Mouse (Mus musculus) brain, embryonic 14.5 days (tissue): ENCODE measurements around the gene Lamc3. TPM values are rescaled to one million over a fixed set of nuclear protein-coding genes. Genes with fewer than 3 reads are reported as not detected.

Experiments used
- DNase-seq: peaks from one replicate; pipeline ENCODE4 v3.0.0-alpha.2; 2011; ENCODE audit warnings: low read depth
- CTCF ChIP-seq: fragments of 200-500 bp; IDR thresholded peaks from 2 replicates; pipeline ENCODE4 v1.5.1; 2012; ENCODE audit warnings: inconsistent platforms, mild to moderate bottlenecking, moderate library complexity, borderline replicate concordance; ENCODE audit not compliant: insufficient read depth, insufficient read length; ENCODE audit errors: extremely low read depth
- POLR2A ChIP-seq: fragments of 200-500 bp; IDR thresholded peaks from 2 replicates; pipeline ENCODE4 v1.6.1; 2012; ENCODE audit warnings: mild to moderate bottlenecking, inconsistent platforms, borderline replicate concordance; ENCODE audit not compliant: poor library complexity, insufficient read depth, insufficient read length, severe bottlenecking; ENCODE audit errors: extremely low read depth
- polyA plus RNA-seq: library from polyadenylated mRNA; depleted of rRNA; stranded (reverse); fragments of >200 nt; gene quantifications from 2 replicates; pipeline ENCODE4 v1.2.3, GENCODE M21; 2012

The Lamc3 gene
- polyA plus RNA-seq, 1 experiment: 12.0 TPM

DNA sequence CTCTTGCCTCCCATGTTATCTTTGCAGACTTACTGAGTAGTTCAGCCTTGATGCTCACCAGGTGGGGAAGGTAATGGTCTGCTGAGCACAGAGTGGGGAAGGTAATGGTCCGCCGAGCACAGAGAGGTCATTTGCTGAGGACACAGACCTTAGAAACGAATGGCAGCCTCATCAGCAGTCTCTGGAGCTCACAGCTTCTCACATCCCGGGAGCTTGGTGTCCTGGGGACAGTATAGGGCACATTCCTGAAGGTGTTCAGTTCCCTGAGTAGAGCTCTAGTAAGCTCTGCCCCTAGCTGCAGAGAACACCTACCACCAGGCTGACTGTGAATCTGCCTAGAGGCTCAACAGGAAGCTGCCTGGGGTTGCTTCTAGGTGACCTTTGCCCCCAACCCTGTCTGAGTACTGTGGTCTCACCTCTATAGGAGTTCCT is 74.7 kb downstream of the Lamc3 start:
- TF ChIP-seq CTCF (no peak), POLR2A (no peak)
- DNase-seq: peak; percentile 11

DNA sequence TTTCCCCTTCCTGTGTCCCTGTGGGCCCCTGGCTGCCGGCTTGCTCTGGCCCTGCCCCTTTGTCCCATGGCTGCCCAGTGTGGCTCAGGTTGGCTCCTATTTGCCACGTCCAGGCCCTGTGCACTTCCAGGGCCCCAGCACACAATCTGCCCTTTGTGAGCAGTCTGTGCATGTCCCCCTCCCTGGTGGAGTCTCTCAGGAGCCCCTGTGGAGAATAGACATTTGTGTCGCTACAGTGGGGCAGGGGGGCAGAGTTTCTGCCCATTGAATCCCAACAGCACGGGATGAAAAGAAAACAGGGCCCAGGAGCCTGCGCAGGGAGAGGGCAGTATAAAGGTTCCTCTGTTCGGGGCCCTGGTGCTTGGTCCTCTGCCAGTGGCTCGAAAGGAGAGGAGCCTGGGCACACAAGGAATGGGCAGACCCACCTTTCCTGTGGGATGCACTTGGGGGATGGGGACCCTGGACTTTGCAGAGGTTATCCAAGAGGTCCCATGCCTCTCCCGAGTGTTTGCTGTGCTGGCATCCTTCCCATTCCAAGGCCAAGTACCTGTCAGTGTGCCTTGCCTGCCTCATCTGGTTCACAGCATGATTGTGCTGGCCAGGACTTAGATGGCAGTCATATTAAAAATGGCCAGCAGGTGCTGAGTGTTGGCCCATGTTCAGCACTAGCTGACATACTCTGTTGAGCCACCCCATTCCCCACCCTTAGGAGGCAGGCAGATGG is 75.6 kb downstream of the Lamc3 start:
- DNase-seq: peak; percentile 96
- TF ChIP-seq CTCF (peak; percentile 40; the same call in 1 of the 2 replicates), POLR2A (no peak)

DNA sequence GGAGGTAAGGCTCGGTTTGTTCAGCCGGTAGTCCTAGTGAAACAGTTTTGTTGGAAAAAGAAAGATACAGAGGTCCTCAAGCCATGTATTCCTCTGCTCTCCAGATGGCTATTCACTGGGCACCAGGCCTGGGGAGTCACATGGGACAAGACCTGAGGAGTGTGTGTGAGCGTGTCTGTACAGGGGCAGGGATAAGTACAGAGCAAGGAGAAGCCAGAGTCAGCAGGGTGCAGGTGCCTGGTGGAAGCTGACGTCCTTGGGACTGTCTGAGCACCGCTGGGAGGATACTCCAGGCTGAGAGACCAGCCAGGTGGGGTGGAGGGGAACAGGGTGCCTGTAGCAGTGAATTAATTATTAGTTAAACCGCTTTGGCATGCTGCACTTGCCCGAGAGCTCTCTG is 76.4 kb downstream of the Lamc3 start:
- DNase-seq: peak; percentile 24
- TF ChIP-seq POLR2A (no peak), CTCF (no peak)

DNA sequence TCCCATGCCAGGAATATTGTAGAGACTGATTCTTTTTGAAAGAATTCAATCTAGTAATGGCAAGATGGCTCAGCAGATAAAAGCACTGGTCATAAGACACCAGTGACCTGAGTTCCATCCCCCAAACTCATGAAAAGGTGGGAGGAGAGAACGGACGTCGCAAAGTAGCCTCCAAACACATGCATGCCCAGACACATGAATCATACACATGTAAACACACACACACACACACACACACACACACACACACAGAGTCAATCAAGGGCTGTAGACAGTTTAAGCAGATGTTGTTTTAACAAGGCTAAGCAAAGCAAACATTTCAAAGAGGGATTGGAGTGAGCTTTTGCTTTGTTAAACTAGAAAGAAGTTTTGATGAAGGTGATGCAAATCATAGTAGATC is 77.1 kb downstream of the Lamc3 start:
- no peak for DNase-seq
- no peak for TF ChIP-seq CTCF
- no peak for TF ChIP-seq POLR2A

DNA sequence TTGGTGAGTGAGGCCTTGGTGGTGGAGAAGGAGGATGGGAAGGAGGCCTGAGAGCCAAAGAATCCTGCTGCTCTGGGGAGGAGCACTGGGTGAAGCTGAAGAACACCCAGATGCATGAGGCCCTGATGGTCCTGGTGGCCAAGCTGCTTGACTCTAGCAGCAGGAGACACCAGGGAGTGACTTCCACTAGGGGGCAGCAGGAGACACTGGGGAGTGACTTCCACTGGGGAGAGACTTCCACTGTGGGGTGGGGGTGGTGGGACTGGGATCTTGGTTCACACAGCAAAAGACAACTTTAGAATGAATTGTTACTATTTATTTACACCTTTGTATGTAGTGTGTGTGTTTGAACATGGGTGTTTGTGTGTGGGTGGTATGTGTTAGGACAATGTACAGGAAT is 78.0 kb downstream of the Lamc3 start:
- peak; percentile 53; the same call in 1 of the 2 replicates for TF ChIP-seq CTCF
- no peak for TF ChIP-seq POLR2A

DNA sequence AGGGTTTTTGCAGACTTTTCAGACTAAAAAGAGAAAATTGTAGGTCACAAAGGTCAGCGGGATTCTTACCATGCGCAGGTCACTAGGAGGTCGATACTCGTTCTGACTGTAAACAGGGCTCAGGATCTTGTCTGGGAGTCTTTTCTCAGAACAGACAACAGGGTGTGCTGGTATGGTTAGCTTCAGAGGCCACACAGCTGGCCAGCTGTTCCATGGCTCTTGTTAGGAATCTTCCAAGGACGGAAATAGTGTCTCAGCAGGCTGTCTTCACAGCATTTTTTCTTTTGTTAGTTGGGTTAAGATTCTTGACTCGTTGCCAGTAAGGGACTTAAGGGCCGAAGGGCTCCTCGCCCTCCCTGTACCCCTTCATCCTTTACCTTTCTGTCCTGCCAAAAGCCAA is 79.7 kb downstream of the Lamc3 start:
- no peak for TF ChIP-seq CTCF
- TF ChIP-seq POLR2A: no peak

More for the DNA sequence above, 78.0 kb downstream of the Lamc3 start:
- no peak for DNase-seq

DNA sequence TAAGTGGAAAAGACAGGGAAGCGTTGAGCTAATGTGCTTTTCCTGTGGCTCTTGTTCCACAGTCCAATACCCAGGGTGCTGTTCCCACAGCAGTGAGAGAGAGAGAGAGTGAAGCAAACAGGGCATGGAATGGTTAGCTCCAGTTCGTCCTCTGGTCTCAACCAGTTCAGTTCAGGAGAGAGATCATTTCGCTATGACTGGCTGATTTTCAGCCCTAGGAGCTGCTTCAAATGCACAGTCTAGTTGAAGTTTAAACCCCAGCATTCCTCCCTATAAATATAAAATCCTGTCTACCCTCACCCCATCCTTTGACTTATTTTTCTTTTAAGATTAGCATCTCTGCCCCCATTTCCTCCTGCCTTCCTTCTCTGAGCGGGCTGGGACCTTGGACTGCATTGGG is 85.5 kb downstream of the Lamc3 start:
- DNase-seq: no peak
- TF ChIP-seq POLR2A: no peak
- TF ChIP-seq CTCF: no peak

More for the DNA sequence above, 79.7 kb downstream of the Lamc3 start:
- DNase-seq: no peak

DNA sequence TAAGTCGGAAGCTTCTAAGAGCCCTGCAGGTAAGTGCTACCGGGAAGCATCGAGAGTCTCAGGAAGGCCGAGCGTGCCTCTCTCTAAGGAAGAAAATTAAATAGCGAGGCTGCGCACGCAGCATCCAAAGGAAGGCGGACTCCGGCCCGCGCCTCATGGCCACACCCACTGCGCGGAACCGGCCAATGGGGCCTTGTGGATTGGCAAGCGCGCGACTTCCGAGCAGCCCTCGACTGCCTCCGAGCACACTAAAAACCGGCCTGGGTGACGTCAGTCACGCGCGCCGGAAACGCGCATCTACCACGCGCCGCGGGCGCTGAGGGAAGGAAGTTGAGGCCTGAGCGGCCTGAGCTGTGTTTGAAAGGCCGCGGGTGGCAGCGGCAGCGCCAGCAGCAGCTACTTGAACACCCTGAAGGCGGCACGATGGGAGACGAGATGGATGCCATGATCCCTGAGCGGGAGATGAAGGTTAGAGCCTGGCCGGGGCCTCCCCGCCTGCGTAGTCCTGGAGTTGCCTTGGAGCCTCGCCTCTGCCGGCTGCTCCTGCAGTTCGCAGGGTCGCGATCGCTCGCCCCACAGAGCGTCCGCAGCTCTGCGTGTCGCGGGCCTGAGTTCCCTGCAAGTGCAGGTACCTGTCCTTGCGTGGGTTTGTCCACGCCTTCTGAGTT is 87.2 kb downstream of the Lamc3 start, which contains the start of gene Nup214:
TSS of gene Nup214 (plus strand) at position 296 of the 668 bp plus-strand sequence.
- peak; percentile 100 for DNase-seq

DNA sequence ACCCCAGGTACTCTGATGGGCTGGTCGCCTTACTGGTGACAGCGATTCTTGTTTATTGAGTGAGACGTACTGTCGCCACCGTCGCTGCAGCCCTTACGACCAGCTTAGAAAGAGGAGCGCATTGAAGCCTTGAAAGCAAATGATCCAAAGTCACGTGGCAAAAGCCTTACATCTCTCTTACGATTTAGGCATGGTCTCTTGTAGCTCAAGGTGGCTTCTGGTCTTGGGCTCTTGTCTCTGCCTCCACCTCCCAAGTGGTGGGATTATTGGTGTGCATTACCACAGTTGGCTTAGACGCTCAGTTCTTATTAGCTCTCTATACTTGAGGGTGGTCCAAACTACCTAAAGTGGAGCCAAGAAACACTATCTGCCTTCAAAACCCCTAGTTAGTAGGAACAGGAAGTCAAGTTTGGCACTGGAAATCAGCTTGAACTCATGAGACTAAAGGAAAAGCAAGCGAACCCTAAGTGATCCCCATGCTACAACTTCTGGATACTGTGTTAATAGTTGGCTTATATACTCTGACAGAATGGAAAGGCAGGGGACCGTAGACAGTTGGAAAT is 87.8 kb downstream of the Lamc3 start:
- no peak for TF ChIP-seq POLR2A
- no peak for TF ChIP-seq CTCF

More for the DNA sequence above, 87.2 kb downstream of the Lamc3 start, which contains the start of gene Nup214:
- peak; percentile 27; the same call in 1 of the 2 replicates for TF ChIP-seq POLR2A
- TF ChIP-seq CTCF: no peak

DNA sequence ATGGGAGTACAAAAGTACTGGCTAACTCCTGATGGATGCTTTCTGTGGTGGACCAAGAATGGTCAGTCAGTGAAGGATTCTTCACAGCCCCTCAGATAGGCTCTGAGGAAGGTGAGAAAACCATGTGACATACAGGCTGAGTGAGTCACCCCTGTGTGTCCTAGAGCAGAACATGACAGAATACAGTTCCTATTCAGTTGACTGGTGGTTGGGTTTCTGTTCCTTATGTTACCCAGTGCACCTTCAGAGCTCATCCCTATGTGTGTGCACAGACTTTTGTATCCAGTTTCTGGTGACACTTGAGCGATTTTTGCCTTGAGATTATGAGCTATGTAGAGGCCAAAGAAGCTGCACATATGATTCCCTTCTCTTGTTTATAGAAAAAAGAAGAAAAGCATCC is 100.7 kb downstream of the Lamc3 start:
- no peak for DNase-seq
- TF ChIP-seq CTCF: no peak
- no peak for TF ChIP-seq POLR2A

More for the DNA sequence above, 87.8 kb downstream of the Lamc3 start:
- DNase-seq: no peak

DNA sequence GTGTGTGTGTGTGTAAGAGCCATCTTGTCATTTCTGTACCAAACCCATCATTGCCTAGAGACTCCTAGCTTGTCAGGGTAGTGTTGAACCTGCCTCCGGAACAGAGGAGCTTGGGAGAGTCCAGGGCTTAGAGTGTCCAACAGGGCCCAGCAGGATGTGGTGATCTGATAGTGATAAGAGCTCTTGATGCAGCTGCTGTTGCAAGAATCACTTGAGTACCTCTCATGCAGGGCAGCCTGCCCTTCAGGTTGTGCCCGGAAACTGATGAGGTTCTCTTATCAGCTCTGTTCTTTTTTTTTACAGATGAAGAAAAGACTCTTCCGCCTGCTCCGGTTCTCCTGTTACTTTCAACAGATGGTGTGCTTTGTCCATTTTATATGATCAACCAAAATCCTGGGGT is 103.9 kb downstream of the Lamc3 start:
- TF ChIP-seq POLR2A: no peak
- no peak for TF ChIP-seq CTCF
- DNase-seq: no peak
